Mouse (Mus musculus): ENCODE data around the gene Il1rl2. TPM values are rescaled to one million over a fixed set of nuclear protein-coding genes. Genes with fewer than 3 reads are reported as not detected.

The Il1rl2 gene
- polyA plus RNA-seq, 1 experiment from 2014 or later: 1.0 TPM

DNA sequence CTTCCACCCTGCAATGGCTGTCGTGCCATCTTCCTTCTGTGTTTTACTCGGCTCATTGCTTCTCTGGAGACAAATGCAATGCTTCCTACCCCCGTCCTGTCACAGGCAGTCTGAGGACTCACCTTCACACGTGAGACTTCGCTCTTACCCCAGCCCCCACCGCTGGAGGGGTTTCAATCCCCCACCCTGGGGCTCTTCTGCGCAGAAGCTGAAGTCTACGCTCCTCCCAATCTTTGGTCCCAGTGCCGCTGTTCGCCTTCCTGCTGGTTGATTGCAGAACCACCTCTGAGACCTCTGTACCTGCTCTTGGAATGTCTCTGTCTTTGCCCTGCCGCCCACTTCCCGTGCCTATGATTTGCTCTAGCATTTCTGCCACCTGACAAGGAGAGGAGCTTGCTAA lies 10.4 kb upstream of the Il1rl2 start:
- Histone ChIP-seq H3K9ac (ENCODE audit: low read length) (no peak overlapping the region), H3K27me3 (ENCODE audit: control insufficient read depth, insufficient read depth, low read length) (no peaks in the 10 kb centered on the region), H3K4me1 (ENCODE audit: control insufficient read depth, insufficient read depth, low read length) (no peaks in the 10 kb centered on the region), H3K27ac (ENCODE audit: low read depth, low read length) (no peak overlapping the region), H3K4me3 (ENCODE audit: low read depth, low read length) (no peak overlapping the region), H3K36me3 (ENCODE audit: control insufficient read depth, insufficient read depth, low read length) (no peaks in the 10 kb centered on the region), H3K9me3 (ENCODE audit: control insufficient read depth, low read length) (no peaks in the 10 kb centered on the region), H3K4me2 (no peak overlapping the region)
- ATAC-seq (ENCODE audit: low FRiP score) (no peak), DNase-seq (ENCODE audit: low spot score, missing footprints) (no peak)
- 78% methylated on average over 12 of the region's 12 CpGs for WGBS

DNA sequence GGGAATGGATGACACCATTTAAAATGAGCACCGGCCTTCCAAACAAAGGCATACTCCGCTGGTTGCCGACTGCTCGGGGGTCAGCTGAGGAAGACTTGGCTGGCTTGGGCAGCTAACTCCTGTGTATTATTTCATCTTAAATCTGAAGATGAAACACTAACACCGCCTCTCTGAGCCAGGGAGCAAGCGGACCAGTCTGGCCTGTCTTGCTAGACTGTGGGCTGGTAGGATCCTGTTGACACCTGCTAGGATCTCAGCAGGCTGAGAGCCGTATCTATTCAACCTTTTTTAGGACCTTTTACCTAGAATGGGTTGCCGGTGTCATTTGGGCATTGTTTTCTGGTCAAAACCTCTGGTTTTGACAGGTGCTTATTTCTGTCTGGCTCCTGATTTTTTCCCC lies 6.8 kb upstream of the Il1rl2 start:
- H3K9ac ChIP-seq (ENCODE audit: low read length): no peak overlapping the region
- no peak for ATAC-seq (ENCODE audit: low FRiP score)
- no peak overlapping the region for H3K4me2 ChIP-seq
- H3K36me3 ChIP-seq (ENCODE audit: control insufficient read depth, insufficient read depth, low read length): no peaks in the 10 kb centered on the region
- H3K4me1 ChIP-seq (ENCODE audit: control insufficient read depth, insufficient read depth, low read length): no peaks in the 10 kb centered on the region
- H3K4me3 ChIP-seq (ENCODE audit: low read depth, low read length): no peak overlapping the region
- no peaks in the 10 kb centered on the region for H3K9me3 ChIP-seq (ENCODE audit: control insufficient read depth, low read length)
- no peaks in the 10 kb centered on the region for H3K27me3 ChIP-seq (ENCODE audit: control insufficient read depth, insufficient read depth, low read length)
- 88% methylated on average over 8 of the region's 8 CpGs for WGBS
- no peak overlapping the region for H3K27ac ChIP-seq (ENCODE audit: low read depth, low read length)
- no peak for DNase-seq (ENCODE audit: low spot score, missing footprints)

DNA sequence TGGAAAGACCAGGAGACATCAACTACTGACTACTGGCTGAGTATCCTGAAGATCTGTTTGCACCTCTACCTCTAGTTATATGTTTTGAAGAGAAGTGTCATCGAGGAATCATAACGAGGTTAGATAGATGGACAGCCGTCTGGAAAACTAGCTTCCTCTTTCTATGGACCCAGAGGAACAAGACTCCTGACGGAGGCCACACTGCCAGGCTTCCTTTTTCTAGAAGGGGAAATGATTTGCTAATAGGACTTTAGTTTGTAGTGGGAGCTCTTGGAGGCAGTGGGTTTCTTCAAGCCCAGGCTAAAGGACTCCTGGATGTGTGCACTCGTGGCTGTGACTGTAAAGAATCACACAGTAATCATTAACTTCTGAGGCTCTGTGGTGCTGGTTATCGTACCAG lies 2.6 kb upstream of the Il1rl2 start:
- ATAC-seq (ENCODE audit: low FRiP score): no peak
- Histone ChIP-seq H3K36me3 (ENCODE audit: control insufficient read depth, insufficient read depth, low read length) (no peaks in the 10 kb centered on the region), H3K27ac (ENCODE audit: low read depth, low read length) (no peak overlapping the region), H3K9me3 (ENCODE audit: control insufficient read depth, low read length) (no peaks in the 10 kb centered on the region), H3K27me3 (ENCODE audit: control insufficient read depth, insufficient read depth, low read length) (peaks cover 13% of the 10 kb centered on the region), H3K9ac (ENCODE audit: low read length) (no peak overlapping the region), H3K4me3 (ENCODE audit: low read depth, low read length) (no peak overlapping the region), H3K4me1 (ENCODE audit: control insufficient read depth, insufficient read depth, low read length) (peaks cover 5% of the 10 kb centered on the region), H3K4me2 (no peak overlapping the region)
- WGBS: 85% methylated on average over 6 of the region's 6 CpGs
- peak; percentile 49 for DNase-seq (ENCODE audit: low spot score, missing footprints)

GRCm38 (mm10) chr1:40322543-40322942 lies 1.9 kb upstream of the Il1rl2 start:
- Histone ChIP-seq H3K4me3 (ENCODE audit: low read depth, low read length) (no peak overlapping the region), H3K27ac (ENCODE audit: low read depth, low read length) (no peak overlapping the region), H3K9ac (ENCODE audit: low read length) (no peak overlapping the region), H3K36me3 (ENCODE audit: control insufficient read depth, insufficient read depth, low read length) (no peaks in the 10 kb centered on the region), H3K27me3 (ENCODE audit: control insufficient read depth, insufficient read depth, low read length) (peaks cover 13% of the 10 kb centered on the region), H3K9me3 (ENCODE audit: control insufficient read depth, low read length) (no peaks in the 10 kb centered on the region), H3K4me1 (ENCODE audit: control insufficient read depth, insufficient read depth, low read length) (peaks cover 5% of the 10 kb centered on the region), H3K4me2 (no peak overlapping the region)
- WGBS: 86% methylated on average over 3 of the region's 3 CpGs
- ATAC-seq (ENCODE audit: low FRiP score) (no peak), DNase-seq (ENCODE audit: low spot score, missing footprints) (no peak)

GRCm38 (mm10) chr1:40324955-40325702 lies 719 bp downstream of the Il1rl2 start:
- peaks cover 13% of the 10 kb centered on the region for H3K27me3 ChIP-seq (ENCODE audit: control insufficient read depth, insufficient read depth, low read length)
- WGBS: 9% methylated on average over 22 of the region's 22 CpGs

DNA sequence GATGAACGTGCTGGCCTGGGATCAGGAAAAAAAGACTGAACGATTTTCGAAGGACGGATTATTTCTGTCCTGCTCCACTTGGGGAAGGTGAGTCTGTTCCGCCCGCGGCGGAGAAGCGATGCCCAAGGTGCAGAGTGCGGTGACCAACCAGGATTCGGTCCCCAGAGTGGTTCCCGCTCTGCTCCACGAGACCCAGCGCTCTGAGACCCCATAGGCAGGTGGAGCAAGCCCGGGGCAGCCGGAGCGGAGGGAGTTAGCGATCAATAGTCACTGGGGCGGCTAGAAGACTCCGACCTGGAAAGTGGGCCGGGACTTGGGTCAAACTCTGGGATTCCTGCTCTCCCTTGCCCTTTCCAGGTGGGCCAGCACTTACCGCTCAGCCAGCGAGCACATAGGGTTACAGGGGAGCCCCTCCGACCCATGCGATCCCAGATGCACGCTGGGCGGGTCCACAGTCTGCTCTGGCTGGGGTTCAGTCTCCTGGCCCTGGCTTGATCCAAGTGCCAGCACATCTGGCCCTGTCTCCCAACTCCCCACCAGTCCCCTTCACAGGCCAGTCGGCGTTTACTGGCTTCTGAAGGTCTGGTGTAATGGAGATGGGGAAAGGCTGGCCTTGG lies 1.4 kb downstream of the Il1rl2 start:
- H3K27me3 ChIP-seq (ENCODE audit: control insufficient read depth, insufficient read depth, low read length): peaks cover 13% of the 10 kb centered on the region
- H3K9me3 ChIP-seq (ENCODE audit: control insufficient read depth, low read length): no peaks in the 10 kb centered on the region
- 0 out of 2 replicates have a peak, but pooled peaks have one; percentile 42 for ATAC-seq (ENCODE audit: low FRiP score)
- WGBS: 3% methylated on average over 29 of the region's 29 CpGs
- peak; percentile 93 for DNase-seq (ENCODE audit: low spot score, missing footprints)
- H3K4me3 ChIP-seq (ENCODE audit: low read depth, low read length): peak overlapping the region; percentile 32
- H3K9ac ChIP-seq (ENCODE audit: low read length): peak overlapping the region; percentile 47; the same call in 1 of the 2 replicates
- no peak overlapping the region for H3K27ac ChIP-seq (ENCODE audit: low read depth, low read length)
- peaks cover 5% of the 10 kb centered on the region for H3K4me1 ChIP-seq (ENCODE audit: control insufficient read depth, insufficient read depth, low read length)
- no peaks in the 10 kb centered on the region for H3K36me3 ChIP-seq (ENCODE audit: control insufficient read depth, insufficient read depth, low read length)
- peak overlapping the region; percentile 66 for H3K4me2 ChIP-seq

More at GRCm38 (mm10) chr1:40324955-40325702, 719 bp downstream of the Il1rl2 start:
- peak overlapping the region; percentile 66 for H3K4me2 ChIP-seq
- H3K27ac ChIP-seq (ENCODE audit: low read depth, low read length): no peak overlapping the region
- peak overlapping the region; percentile 47; the same call in 1 of the 2 replicates for H3K9ac ChIP-seq (ENCODE audit: low read length)
- H3K4me3 ChIP-seq (ENCODE audit: low read depth, low read length): peak overlapping the region; percentile 32
- H3K36me3 ChIP-seq (ENCODE audit: control insufficient read depth, insufficient read depth, low read length): no peaks in the 10 kb centered on the region
- H3K4me1 ChIP-seq (ENCODE audit: control insufficient read depth, insufficient read depth, low read length): peaks cover 5% of the 10 kb centered on the region
- no peaks in the 10 kb centered on the region for H3K9me3 ChIP-seq (ENCODE audit: control insufficient read depth, low read length)
- ATAC-seq (ENCODE audit: low FRiP score) (no peak), DNase-seq (ENCODE audit: low spot score, missing footprints) (peak; percentile 93)

DNA sequence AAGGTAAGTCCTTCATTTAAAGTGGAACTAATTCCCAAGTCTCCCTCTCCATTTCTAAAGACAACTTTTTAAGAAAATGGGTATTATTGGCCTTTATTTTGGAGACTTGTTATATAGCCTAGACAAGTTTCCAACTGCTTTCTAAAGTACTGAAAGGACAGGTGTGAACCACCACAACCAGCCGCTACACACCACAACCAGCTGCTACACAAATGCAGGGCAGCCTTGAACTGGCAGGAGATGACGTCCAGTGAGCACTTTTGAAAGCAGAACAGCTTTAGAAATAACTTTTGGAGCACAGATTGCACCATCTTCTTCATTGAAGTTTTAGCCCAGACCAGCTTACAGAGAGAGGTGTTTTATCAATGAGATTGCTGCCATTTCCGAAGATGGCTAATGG lies 3.2 kb downstream of the Il1rl2 start:
- H3K4me3 ChIP-seq (ENCODE audit: low read depth, low read length): no peak overlapping the region
- H3K36me3 ChIP-seq (ENCODE audit: control insufficient read depth, insufficient read depth, low read length): no peaks in the 10 kb centered on the region
- H3K9ac ChIP-seq (ENCODE audit: low read length): no peak overlapping the region
- H3K27ac ChIP-seq (ENCODE audit: low read depth, low read length): no peak overlapping the region
- H3K4me1 ChIP-seq (ENCODE audit: control insufficient read depth, insufficient read depth, low read length): peaks cover 5% of the 10 kb centered on the region
- no peaks in the 10 kb centered on the region for H3K9me3 ChIP-seq (ENCODE audit: control insufficient read depth, low read length)
- ATAC-seq (ENCODE audit: low FRiP score) (no peak), DNase-seq (ENCODE audit: low spot score, missing footprints) (no peak)
- no peak overlapping the region for H3K4me2 ChIP-seq
- WGBS: 84% methylated on average over 3 of the region's 3 CpGs
- H3K27me3 ChIP-seq (ENCODE audit: control insufficient read depth, insufficient read depth, low read length): peaks cover 13% of the 10 kb centered on the region

DNA sequence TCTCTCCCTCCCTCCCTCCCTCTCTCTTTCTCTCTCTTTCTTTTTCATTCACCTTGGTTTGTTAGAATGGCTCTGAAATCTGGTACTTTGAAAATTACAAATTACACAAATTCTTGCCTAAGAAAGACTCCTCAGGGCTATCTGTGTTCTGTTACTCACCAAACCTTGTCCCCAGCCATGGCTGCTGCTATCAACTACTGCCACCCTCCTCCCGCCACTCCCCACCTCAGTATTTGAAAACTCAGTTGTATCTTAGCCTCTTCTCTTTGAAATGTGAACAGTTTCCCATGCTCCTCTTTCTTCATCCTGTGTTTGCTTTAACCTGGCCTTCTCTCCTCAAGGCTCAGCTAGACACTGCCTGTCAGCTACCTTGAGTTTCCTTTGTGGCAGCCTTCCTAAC lies 5.1 kb downstream of the Il1rl2 start:
- Histone ChIP-seq H3K9ac (ENCODE audit: low read length) (no peak overlapping the region), H3K36me3 (ENCODE audit: control insufficient read depth, insufficient read depth, low read length) (no peaks in the 10 kb centered on the region), H3K9me3 (ENCODE audit: control insufficient read depth, low read length) (no peaks in the 10 kb centered on the region), H3K27me3 (ENCODE audit: control insufficient read depth, insufficient read depth, low read length) (peaks cover 13% of the 10 kb centered on the region), H3K27ac (ENCODE audit: low read depth, low read length) (no peak overlapping the region), H3K4me1 (ENCODE audit: control insufficient read depth, insufficient read depth, low read length) (peaks cover 5% of the 10 kb centered on the region), H3K4me3 (ENCODE audit: low read depth, low read length) (no peak overlapping the region), H3K4me2 (no peak overlapping the region)
- no peak for ATAC-seq (ENCODE audit: low FRiP score)
- 79% methylated on average over 1 of the region's 1 CpGs for WGBS
- DNase-seq (ENCODE audit: low spot score, missing footprints): no peak

DNA sequence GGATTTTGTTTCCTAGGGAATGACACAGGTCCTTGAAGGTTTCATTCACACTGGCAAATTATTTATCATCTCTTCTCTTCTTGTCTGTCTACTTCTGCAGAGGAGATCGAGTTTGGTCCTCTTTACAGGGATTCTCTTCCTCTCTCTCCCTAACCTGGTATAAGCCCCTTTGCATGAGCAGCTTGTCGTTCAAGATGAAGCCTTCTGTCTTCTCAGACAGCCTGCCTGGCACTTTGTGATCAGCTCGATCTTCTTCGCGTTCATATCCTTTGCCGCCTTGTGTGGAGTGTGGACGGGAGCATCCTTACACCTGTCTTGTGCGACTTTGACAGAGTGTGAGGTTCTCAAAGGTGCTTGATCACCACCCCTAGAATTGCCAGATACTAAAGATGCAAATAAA lies 5.8 kb downstream of the Il1rl2 start:
- no peak overlapping the region for H3K4me3 ChIP-seq (ENCODE audit: low read depth, low read length)
- no peak overlapping the region for H3K9ac ChIP-seq (ENCODE audit: low read length)
- no peak overlapping the region for H3K4me2 ChIP-seq
- no peaks in the 10 kb centered on the region for H3K36me3 ChIP-seq (ENCODE audit: control insufficient read depth, insufficient read depth, low read length)
- H3K9me3 ChIP-seq (ENCODE audit: control insufficient read depth, low read length): no peaks in the 10 kb centered on the region
- H3K4me1 ChIP-seq (ENCODE audit: control insufficient read depth, insufficient read depth, low read length): peaks cover 5% of the 10 kb centered on the region
- peaks cover 13% of the 10 kb centered on the region for H3K27me3 ChIP-seq (ENCODE audit: control insufficient read depth, insufficient read depth, low read length)
- WGBS: 85% methylated on average over 8 of the region's 8 CpGs
- ATAC-seq (ENCODE audit: low FRiP score): no peak
- peak; percentile 76 for DNase-seq (ENCODE audit: low spot score, missing footprints)
- no peak overlapping the region for H3K27ac ChIP-seq (ENCODE audit: low read depth, low read length)

All from midbrain, embryonic 11.5 days (tissue).